Mouse (Mus musculus) adrenal gland, adult (tissue): Measurements from ENCODE around the gene Gfod1.

ENCODE experiments used
- DNase-seq, 2 experiments: peaks; one replicate each; pipeline ENCODE4 v3.0.0; 2022 to 2023; ENCODE audit warnings: low spot score in 1 of 2; ENCODE audit not compliant: inconsistent age in 2 of 2

Gene Gfod1

DNA sequence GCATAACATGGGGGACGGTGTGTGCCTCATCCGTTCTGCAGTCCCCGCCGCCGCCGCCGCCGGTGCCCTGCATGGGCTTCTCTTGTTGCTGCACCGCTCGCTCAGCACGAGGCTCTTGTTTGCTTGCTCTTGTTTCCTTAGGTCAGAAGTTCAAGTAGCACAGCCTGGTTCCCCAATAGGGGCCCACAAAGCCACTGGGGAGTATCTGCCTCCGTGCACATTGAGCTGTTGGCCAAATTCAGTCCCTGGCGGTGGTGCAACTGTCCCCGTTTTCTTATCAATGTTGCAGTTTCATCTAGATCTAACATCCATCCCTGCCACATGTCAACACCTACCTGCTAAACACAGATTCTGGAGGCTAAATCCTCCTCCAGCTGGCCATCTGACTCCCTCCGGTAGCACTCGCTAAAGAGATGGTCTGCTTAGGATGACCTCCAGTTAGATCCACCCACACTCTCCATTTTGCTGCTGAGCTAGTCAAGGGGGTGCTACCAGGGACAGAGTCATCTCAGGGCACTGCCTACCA is 95.0 kb downstream of the Gfod1 start:
- DNase-seq = peak in 1 of 2 experiments; percentile 57

DNA sequence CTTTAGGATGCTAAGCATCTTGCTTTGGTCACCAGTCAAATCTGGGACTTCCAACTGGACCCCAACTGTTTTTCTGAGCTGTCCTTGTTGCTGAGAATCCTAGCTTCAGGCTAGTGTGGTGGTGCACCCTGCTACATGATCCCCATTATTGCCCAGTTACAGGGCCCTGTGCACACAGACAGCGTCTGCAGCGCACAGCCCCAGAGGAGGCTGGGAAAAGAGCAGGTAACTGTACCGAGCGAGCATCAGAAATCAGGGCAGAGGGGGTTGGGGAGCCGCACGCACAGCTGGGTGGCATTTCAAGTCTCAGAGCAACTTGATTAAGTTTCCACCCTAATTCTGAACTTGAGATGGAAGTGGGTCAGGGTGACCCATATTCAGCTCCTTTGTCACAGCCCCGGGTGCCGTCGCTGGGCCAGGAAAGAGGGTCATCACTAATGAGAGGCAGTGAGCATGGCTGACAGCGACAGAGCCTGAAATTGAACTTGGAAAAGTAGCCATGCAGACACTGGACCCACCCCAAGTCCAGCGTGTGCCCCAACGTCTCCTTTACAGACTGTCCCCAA is 97.8 kb downstream of the Gfod1 start:
- DNase-seq = peak in 1 of 2 experiments; percentile 71

DNA sequence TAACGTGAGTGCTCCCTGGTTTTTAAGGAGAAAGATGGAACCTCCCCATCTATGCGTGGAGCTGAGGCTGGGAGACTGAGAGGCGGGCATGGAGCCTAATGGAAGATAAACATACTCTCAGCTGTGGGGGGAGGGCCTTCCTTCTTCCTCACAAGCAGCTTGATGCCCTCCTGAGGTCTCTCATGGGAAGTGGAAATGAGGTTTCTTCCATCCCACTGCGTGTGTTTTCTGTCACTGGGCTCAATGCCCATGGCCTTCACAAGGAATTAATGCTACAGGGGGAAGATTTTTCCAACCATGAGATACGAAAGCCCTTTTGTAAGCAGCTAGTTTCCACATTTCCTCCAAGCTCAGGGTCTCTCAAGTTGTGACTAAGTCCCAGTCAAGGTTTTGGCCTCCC is 100.3 kb downstream of the Gfod1 start:
- DNase-seq = peak; percentile 56 to 88

DNA sequence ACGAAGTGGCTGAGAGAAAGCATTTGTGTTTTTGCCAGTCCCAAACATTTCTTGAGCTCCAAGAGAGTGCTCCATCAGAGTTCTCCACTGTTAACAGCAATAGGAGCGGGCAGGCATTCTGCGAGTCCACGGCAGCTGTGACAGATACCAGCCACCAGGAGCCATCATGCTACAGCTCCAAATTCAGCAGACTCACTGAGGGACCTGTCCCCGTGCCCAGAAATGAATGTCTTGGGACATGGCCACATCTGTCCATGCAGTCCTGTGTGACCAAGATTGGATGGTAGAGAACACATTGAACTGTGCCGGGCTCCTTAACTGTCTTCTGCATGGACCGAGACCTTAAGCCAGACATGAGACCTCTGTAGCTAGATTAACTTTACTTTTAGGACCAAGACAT is 100.7 kb downstream of the Gfod1 start:
- DNase-seq = peak in 1 of 2 experiments; percentile 38

DNA sequence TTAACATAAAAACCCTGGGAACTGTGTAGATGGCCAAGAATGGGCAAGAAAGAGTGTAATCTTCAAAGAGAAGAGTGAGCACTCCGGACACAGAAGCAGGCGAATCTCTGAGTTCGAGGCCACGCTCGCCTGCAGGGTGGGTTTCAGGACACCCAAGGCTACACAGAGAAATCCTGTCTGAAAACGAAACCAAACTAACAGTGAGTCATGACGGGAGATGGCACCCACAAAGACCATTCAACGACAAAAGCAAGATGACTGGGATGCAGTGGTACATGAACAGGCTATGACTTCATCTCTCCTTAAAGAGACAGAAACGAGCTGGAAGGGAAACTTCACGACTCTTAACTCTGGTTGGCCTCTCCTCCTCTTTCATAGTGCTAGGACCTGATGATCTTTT is 101.6 kb downstream of the Gfod1 start:
- DNase-seq = peak; percentile 32 to 72

DNA sequence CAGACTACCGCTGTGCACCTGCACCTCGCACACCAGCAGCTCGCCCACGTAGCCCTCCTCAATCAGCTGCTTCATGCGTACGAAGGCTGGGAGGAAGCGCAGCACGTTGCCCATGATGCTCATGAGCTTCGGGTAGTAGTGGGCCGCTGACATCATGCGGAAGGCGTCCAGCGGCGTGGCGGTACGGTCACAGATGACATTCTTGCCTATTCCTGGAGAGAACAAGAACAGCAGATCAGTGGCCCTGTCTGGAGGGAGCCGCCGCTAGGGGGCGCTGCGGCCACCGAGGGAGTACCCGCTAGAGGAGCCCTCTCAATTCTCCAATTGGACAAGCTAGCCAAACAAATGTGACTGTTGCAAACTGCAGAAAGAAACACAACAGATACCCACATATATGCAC is 102.9 kb downstream of the Gfod1 start:
- peak; percentile 57 to 80 for DNase-seq

DNA sequence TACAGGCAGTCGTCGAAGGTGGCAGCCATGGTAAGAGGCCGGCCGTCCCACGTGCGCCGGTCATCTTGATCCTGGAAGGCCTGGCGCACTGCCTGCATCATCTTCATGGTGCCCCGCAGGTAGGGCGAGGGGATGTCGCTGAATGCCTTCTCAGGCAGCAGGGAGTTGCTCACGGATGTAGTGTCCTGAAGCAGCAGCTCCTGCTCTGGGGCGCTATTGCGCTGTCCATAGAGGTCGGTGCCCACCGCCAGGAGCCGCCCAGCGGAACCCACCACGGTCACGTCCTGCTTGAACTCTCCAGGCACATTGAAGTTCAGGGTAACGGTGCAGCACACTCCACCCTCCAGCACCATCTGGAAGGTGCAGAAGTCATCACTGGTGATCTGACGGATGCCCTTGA is 103.5 kb downstream of the Gfod1 start:
- DNase-seq = peak; percentile 29 to 59

DNA sequence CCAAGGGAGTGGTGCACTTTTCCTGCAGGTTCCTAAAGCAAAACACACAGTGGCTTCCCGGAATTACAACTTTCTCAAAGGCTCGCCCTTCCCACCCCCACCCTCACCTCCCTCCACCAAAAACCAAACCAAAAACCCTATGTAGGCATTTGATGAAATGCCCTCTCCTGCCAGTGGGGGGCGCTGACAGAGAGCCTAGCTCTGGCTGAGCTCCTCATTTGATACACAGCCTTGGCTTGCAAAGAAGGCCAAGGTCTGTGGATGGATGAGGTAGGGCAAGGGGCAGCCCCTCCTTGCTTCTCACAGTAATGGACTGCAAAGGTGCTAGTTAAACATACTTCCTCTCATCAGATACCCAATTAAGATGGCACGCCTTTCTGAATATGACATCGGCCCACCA is 104.2 kb downstream of the Gfod1 start:
- DNase-seq = peak; percentile 65 to 87

DNA sequence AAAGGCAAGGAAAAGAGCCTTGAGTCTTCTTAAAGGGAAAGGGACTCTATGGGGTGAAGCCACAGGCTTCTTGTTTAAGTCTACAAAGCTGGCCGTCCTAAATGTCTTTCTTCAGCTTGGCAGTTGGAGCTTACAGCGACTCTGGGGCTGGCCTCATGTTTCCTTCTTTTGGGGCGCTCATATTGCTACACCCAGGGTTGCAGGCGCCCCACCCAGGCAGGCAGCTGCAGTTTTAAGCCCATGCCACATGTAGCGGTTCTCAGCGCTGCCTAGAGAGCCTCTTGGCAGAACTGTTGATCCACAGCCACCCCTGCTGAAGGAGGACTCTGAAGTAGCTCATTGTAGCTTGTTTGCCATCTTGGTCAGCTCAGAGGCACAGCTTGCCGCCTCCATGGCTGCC is 104.7 kb downstream of the Gfod1 start:
- peak; percentile 21 to 55 for DNase-seq

DNA sequence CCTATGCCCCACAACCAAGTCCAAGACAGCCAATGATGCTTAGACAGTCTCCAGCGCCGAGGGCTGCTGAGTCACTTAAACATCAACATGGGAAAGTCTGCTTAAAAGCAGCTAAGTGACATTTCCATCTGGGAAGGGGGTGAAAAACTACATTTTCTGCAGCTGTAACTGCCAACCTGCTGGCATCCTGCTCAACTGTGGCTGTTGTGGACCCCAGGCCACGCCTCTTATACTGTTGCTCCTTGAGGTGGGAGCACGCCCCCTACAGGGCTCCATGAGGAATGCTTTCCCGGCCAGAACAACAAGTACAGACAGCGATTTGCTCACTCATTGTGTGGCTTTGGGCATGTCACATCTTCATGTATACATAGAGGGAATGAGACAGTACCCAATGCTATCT is 106.8 kb downstream of the Gfod1 start:
- peak; percentile 12 to 45 for DNase-seq

DNA sequence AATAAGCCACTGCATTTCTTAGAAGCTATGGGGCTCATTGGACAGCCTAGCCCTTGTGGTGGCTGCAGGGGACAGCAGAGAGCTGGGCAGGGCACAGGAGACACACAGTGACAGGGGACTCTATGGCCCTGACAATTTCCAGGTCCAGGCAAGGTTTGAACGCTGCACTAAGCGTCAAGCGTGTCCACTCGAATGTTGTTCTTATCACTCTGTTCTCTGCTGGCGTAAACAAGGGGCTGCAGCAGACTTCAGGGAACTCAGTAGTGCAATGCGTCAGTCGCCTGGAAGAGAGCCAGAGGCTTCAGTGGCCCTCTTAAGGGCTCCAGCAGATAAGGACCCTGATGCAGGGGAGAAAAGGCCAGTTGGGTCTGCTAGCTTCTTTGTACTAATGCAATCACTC is 108.0 kb downstream of the Gfod1 start:
- peak; percentile 47 to 72 for DNase-seq

DNA sequence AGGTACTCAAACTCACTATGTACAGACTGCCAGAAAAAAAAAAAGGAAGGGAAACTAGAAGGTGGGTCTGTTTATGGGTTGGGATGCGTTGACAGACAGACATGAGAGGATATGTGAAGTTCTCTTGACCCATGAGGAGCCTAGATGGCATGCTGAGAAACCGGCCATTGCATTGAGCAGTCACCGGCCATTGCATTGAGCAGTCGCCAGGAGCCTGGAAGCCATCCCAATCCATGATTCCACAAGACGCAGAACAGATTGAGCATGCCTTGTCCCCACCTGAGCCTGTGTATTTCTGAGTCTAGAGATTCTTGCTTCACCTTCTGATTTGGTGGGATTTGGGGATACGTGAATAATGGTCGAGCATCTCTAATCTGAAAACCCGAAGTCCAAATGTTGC is 110.0 kb downstream of the Gfod1 start:
- DNase-seq = no peak

DNA sequence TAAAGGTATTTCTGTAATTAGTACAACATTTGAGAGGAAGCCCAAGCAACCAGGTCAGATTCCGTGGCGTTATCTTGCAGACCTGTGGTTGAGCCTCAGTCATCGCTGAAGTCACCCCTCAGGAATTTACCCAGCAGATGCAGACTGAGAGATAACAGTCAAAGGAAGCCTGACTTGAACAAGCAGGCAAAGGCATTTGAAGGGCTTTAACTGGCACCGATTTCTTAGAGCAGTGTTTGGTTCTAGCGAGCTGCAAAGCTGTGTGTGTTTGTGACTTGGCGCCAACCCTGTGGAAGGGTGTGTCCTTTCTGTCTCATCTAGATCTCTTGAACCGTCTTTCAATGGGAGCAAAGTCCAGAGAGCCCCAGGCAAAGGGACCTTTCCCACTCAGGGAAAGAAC is 110.7 kb downstream of the Gfod1 start:
- peak in 1 of 2 experiments; percentile 50 for DNase-seq

DNA sequence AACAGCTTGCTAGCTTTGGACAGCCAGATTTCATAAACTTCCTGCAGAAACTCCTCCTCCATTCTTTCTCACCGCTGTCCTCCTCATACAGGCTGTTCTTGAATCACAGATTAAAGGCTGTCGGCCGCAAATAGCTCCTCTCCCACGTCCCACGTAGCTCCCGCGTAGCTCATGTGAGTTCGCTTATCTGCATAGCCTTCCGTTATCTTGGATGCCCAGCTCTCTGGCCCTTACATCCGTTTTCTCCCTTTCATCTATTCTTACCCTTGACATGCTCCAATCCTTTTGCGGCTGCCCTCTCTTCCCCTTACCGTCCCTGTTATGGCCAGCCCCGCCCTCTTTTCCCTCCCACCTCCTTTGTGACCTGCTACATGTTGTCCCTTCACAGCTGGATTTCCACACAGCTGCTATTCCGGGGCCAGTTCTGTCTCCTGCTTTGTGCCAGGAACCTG is 112.2 kb downstream of the Gfod1 start:
- DNase-seq = peak in 1 of 2 experiments; percentile 80

DNA sequence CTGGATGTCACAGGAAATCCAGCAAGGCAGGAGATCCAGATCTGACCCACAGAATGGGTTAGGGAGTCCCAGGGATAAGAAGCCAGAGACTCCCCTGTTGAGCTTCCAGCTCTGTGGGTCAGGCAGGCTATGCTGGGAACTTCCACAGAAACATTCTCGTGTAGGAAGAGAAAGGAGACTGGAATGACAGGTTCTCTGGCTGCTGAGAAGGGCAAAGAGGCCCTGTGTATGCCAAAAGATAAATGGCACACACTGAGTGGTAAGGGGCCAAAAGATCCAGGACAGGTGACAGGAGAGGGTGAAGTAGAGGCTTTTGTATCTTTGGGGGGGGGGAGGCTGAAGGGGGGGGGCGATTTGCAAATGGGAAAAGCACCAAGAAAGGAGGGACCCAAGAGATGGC is 112.7 kb downstream of the Gfod1 start:
- DNase-seq = peak in 1 of 2 experiments; percentile 41

DNA sequence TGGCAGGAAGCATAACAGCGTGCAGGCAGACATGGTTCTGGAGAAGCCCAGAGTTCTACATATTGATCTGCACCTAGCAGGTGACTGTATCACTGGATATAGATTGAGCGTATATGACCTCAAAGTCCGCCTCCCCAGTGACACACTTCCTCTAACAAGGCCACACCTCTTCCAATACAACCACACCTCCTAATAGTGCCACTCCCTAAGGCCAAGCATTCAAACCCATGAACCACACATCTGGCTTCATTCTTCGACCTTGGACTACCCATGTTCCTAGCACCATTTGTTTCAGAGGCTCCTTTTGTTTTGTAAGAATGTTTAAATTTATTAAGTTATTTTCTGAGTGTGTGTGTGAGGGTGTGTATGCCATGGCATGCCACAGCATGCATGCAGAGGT is 116.2 kb downstream of the Gfod1 start:
- DNase-seq = no peak

DNA sequence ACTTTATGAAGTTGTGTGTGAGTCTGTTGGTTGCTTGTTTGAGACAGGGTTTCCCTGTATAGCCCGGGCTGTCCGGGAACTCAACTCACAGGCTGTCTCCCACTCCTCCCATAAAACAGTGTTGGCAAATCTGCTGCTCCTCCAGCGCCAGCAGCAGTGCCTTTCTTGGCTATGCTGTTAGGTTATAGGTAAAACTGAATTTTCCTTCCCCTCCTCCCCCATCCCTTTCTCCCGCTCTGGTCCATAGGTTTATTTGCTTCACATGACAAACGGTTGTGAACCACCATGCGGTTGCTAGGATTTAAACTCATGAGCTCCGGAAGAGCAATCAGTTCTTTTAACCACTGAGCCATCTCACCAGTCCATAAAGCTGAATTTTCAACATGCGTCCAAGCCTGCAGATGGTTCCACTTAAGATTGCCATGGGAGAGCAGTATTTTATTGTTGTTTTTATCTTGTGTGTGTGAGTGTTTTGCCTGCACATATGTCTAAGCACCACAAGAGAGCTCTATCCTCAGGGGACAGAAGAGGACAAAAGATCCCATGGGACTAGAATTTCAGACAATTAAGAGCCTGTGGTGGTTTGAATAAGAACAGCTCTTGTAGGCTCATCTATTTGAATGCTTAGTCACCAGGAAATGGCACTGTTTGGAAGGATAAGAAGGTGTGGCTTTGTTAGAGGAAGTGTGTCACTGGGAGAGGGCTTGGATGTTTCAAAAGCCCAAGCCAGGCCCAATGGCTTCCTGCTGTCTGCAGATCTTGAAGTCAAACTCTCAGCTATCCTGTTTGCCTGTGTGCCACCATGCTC is 120.5 kb downstream of the Gfod1 start:
- DNase-seq = no peak

DNA sequence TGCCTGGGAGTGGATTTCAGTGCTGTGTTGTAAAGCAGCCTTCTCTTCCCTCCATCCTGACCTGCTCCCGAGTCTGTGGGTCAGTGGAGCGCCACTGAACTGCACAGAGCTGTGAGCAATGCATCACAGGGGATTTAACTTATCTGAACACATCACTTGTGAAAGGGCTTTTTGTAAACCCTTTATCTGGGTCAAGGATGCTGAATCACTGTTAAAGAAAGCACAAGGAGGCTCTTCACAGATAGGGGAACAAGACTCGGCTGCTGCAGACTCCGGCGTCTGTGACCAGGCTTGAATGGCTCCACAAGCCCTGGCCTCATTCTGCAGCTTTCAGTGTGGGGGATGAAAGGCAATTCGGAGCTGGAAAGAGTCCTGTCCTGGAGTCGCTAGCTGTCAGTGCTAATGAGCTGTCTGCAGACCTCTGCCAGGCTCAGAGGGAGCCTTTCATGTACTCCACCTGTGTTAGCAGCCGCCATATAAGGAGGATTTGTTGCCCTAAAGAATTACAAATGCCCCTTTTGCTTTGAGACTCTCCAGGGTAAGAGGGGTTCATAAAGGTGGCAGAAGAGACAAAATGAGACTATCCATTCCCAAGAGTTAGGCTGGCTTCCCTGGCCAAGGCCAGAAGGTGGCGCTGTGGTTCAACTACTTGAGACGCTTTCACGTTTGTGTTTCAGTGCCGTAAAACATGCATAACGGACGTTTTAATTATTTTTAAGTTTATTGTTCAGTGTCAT is 121.3 kb downstream of the Gfod1 start:
- DNase-seq = peak; percentile 76 to 95

DNA sequence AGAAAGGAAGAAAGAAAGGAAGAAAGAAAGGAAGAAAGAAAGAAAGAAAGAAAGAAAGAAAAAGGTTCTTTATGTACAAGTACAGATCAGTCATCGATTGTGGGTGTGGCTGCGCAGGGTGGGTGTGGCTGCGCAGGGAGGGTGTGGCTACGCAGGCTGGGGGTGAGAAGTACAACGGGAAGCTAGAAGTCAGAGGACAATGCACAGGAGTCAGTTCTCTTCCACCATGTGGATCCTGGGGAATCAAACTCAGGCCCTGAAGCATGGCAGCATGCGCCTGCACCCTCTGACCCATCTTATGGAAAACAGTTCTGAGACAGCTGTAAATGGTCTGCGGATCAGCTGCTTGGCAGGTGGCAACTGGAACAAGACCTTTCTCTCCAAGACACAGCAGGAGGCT is 122.9 kb downstream of the Gfod1 start:
- DNase-seq = no peak

DNA sequence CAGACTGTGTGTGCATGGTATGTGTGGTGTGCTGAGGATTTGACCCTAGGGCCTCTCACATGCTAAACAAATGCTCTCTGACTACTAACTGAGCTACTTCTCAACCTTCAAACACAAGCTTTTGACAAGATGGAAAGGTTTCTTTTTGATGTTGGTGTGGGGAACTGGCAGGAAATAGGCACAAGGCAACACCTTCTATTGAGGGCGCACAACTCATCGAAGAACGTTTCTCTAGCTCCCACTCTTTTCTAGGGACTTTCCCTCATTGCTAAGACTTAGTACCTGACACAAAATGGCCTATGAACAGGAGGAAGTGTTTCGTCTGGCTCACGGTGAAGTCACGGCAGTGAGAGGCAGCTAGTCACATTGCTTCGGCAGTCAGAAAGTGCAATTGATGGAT is 126.7 kb downstream of the Gfod1 start:
- DNase-seq = no peak

DNA sequence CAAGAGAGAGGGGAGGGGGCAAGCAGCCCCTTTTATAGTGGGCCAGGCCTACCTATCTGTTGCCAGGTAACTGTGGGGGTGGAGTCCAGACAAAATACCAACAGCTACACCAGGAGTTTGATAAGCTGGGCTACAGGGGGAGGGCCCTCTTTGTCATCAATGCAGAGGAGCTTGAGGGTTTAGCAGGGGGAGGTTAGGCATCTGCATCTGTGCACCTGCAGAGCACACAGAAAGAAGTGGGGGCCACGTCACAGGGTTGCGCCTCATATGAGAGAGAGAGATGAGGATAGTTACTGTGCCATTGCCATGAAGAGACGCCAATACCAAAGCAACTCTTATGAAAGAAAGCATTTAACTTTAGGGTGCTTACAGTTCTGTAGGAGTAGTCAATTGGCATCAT is 127.3 kb downstream of the Gfod1 start:
- DNase-seq = no peak

DNA sequence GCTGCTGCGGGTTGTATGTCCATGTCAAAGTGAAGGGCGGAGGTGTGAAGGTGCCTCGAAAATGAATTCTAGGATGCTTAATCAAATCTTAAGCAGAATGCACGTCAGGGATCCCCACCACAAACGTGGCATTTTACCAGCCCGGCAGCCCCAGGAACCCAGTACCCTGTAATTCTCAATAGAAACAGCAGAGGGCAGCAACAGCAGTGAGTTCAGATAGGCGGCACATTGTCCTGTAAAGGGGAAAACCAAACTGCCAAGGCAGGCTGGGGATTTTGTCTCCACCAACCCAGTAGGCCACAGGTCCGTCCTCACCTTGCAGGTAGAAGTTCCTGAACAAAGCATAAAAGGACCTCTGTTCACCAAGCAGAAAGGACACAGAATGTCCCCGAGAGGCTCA is 130.7 kb downstream of the Gfod1 start:
- DNase-seq = peak; percentile 77 to 94
